Comparison of ENCODE assay signal across 8 mouse cellular contexts in genomic region chr2:46443061-46443685, GRCm38 (mm10).
DNase-seq lines count a peak whose midpoint lies in the region; ATAC-seq and TF ChIP-seq lines count a peak whose summit lies in the region.

No protein-coding gene starts in this region.

- peak; percentile 27 to 37; a peak in 3 of 4 replicates for TF ChIP-seq EP300 in MEL (IDR thresholded peaks at IDR 0.05; ENCODE audit: low read depth in 1 of 2, low read length in 2 of 2)

- no peaks in the 10 kb centered on the region for H3K9me3 ChIP-seq in MEL (replicated peaks; ENCODE audit: insufficient read depth, low read length)
- H3K9me3 ChIP-seq in lung, embryonic 16.5 days (ENCODE audit: control insufficient read depth, low read length) = no peaks in the 10 kb centered on the region

- no peak for TF ChIP-seq CTCF in MEL (IDR thresholded peaks at IDR 0.05 in 2 of 3, conservative IDR thresholded peaks at IDR 0.05 in 1 of 3; ENCODE audit: control insufficient read depth in 1 of 3, insufficient read depth in 1 of 3, low read depth in 2 of 3, low read length in 3 of 3, poor library complexity in 1 of 3, severe bottlenecking in 1 of 3)
- TF ChIP-seq CTCF in bone marrow macrophage, adult 2 months (IDR thresholded peaks at IDR 0.05; ENCODE audit: low read depth, low read length) = no peak

- peak overlapping the region; percentile 59 for H3K9ac ChIP-seq in MEL (ENCODE audit: control insufficient read depth, low read depth, low read length, poor library complexity, severe bottlenecking)
- peak overlapping the region; percentile 3; the same call in 1 of the 2 replicates for H3K9ac ChIP-seq in lung, embryonic 16.5 days (ENCODE audit: low read length)

- ATAC-seq in lung, embryonic 16.5 days (ENCODE audit: low read depth) = peak; percentile 92

- no peak for TF ChIP-seq POLR2A in MEL (IDR thresholded peaks at IDR 0.05; ENCODE audit: control insufficient read depth in 1 of 2, insufficient read depth in 1 of 2, low read depth in 1 of 2, low read length in 2 of 2, poor library complexity in 1 of 2)
- no peak for TF ChIP-seq POLR2A in bone marrow macrophage, adult 2 months (IDR thresholded peaks at IDR 0.05; ENCODE audit: borderline replicate concordance, low read depth, low read length)

- 7% methylated on average over 6 of the region's 6 CpGs for WGBS in lung, embryonic 16.5 days

- peak overlapping the region; percentile 24 for H3K4me2 ChIP-seq in lung, embryonic 16.5 days (ENCODE audit: low read depth, low read length)

- H3K4me1 ChIP-seq in MEL (ENCODE audit: control insufficient read depth in 1 of 2, insufficient read depth in 2 of 2, low read length in 2 of 2) = peaks cover 2 to 9% of the 10 kb centered on the region in 2 experiments; a peak in 3 of 4 replicates
- peaks cover 24% of the 10 kb centered on the region for H3K4me1 ChIP-seq in bone marrow macrophage, adult 2 months (ENCODE audit: control insufficient read depth, insufficient read depth, low read length)
- H3K4me1 ChIP-seq in lung, embryonic 16.5 days (replicated peaks; ENCODE audit: control insufficient read depth, insufficient read depth, low read length) = peaks cover 28% of the 10 kb centered on the region

- peak overlapping the region; percentile 29 to 41 for H3K4me3 ChIP-seq in MEL (ENCODE audit: control insufficient read depth in 1 of 2, insufficient read depth in 1 of 2, low read depth in 2 of 2, low read length in 2 of 2)
- no peak overlapping the region for H3K4me3 ChIP-seq in bone marrow macrophage, adult 2 months (ENCODE audit: insufficient read depth, low read length)
- peak overlapping the region; percentile 3; the same call in 1 of the 2 replicates for H3K4me3 ChIP-seq in lung, embryonic 16.5 days (ENCODE audit: low read length)

- no peaks in the 10 kb centered on the region for H3K79me2 ChIP-seq in MEL (ENCODE audit: control insufficient read depth, insufficient read depth, low read length, poor library complexity)

- peak; percentile 76 for DNase-seq in MEL (ENCODE audit: low read depth, low spot score)
- DNase-seq in heart, adult 18-20 months = peak; percentile 62 to 68
- DNase-seq in kidney, adult 11 months = peak; percentile 27
- DNase-seq in ovary, postnatal 36 days (ENCODE audit: low spot score) = peak; percentile 41
- DNase-seq in cerebellum, postnatal 4 days (ENCODE audit: low spot score in 2 of 2) = no peak
- no peak for DNase-seq in cerebellum, postnatal 25 days

- no peaks in the 10 kb centered on the region for H3K27me3 ChIP-seq in MEL (ENCODE audit: control insufficient read depth in 1 of 2, insufficient read depth in 2 of 2, low read length in 2 of 2)
- H3K27me3 ChIP-seq in lung, embryonic 16.5 days (ENCODE audit: control insufficient read depth, insufficient read depth, low read depth, low read length) = no peaks in the 10 kb centered on the region

- peak overlapping the region; percentile 68 for H3K27ac ChIP-seq in MEL (ENCODE audit: control insufficient read depth, low read depth, low read length)
- peak overlapping the region; percentile 95 for H3K27ac ChIP-seq in bone marrow macrophage, adult 2 months (ENCODE audit: insufficient read depth, low read depth, low read length)
- peak overlapping the region; percentile 89 for H3K27ac ChIP-seq in lung, embryonic 16.5 days (ENCODE audit: low read length)

- peaks cover 0 to 10% of the 10 kb centered on the region in 2 experiments; a peak in 2 of 4 replicates for H3K36me3 ChIP-seq in MEL (ENCODE audit: control insufficient read depth in 1 of 2, insufficient read depth in 2 of 2, low read length in 2 of 2)
- no peaks in the 10 kb centered on the region for H3K36me3 ChIP-seq in lung, embryonic 16.5 days (ENCODE audit: control insufficient read depth, insufficient read depth, low read length)

- TF ChIP-seq RAD21 in MEL (IDR thresholded peaks at IDR 0.05; ENCODE audit: low read depth, low read length) = no peak; the same call in 1 of the 2 replicates

TF ChIP-seq in MEL, 35 proteins besides CTCF, POLR2A, EP300 and RAD21:
- TF ChIP-seq KAT2A (conservative IDR thresholded peaks at IDR 0.05; ENCODE audit: low read depth, low read length) (no peak), CHD1 (IDR thresholded peaks at IDR 0.05; ENCODE audit: low read depth, low read length) (no peak), POLR2AphosphoS2 (IDR thresholded peaks at IDR 0.05; ENCODE audit: low read length) (no peak), POLR2AphosphoS5 (IDR thresholded peaks at IDR 0.05; ENCODE audit: borderline replicate concordance, low read depth, low read length) (no peak), ZKSCAN1 (IDR thresholded peaks at IDR 0.05; ENCODE audit: low read depth, low read length) (no peak), TBP (IDR thresholded peaks at IDR 0.05; ENCODE audit: low read depth, low read length) (0 out of 2 replicates have a peak, but pooled peaks have one; percentile 52), SIN3A (IDR thresholded peaks at IDR 0.05; ENCODE audit: low read length) (0 out of 2 replicates have a peak, but pooled peaks have one; percentile 10), ELF1 (IDR thresholded peaks at IDR 0.05; ENCODE audit: low read depth, low read length) (no peak), MYC (IDR thresholded peaks at IDR 0.05; ENCODE audit: low read depth, low read length) (0 out of 2 replicates have a peak, but pooled peaks have one; percentile 9), CHD2 (IDR thresholded peaks at IDR 0.05; ENCODE audit: low read length) (no peak), TCF12 (IDR thresholded peaks at IDR 0.05; ENCODE audit: low read depth, low read length) (no peak), MAFK (IDR thresholded peaks at IDR 0.05; ENCODE audit: borderline replicate concordance, low read depth, low read length) (peak; percentile 29; the same call in 1 of the 2 replicates), GABPA (IDR thresholded peaks at IDR 0.05; ENCODE audit: low read depth, low read length) (no peak), MYB (IDR thresholded peaks at IDR 0.05; ENCODE audit: low read depth, low read length) (no peak), NELFE (IDR thresholded peaks at IDR 0.05; ENCODE audit: low read depth, low read length) (no peak), MEF2A (IDR thresholded peaks at IDR 0.05; ENCODE audit: extremely low read depth, insufficient replicate concordance, low read depth, low read length, poor library complexity, severe bottlenecking) (no peak), NRF1 (IDR thresholded peaks at IDR 0.05; ENCODE audit: insufficient read depth, low read depth, low read length, poor library complexity, severe bottlenecking) (no peak), MAX (IDR thresholded peaks at IDR 0.05; ENCODE audit: low read length) (no peak), TAL1 (IDR thresholded peaks at IDR 0.05; ENCODE audit: low read length) (no peak), ZMIZ1 (IDR thresholded peaks at IDR 0.05; ENCODE audit: low read depth, low read length) (no peak), USF1 (IDR thresholded peaks at IDR 0.05; ENCODE audit: low read depth, low read length) (no peak), ZNF384 (IDR thresholded peaks at IDR 0.05; ENCODE audit: low read depth, low read length) (no peak), USF2 (IDR thresholded peaks at IDR 0.05; ENCODE audit: borderline replicate concordance in 1 of 2, insufficient read depth in 1 of 2, low read depth in 1 of 2, low read length in 2 of 2) (no peak), MAZ (IDR thresholded peaks at IDR 0.05; ENCODE audit: low read depth, low read length) (no peak), MXI1 (IDR thresholded peaks at IDR 0.05; ENCODE audit: low read depth, low read length) (no peak; the same call in 1 of the 2 replicates), ZC3H11A (IDR thresholded peaks at IDR 0.05; ENCODE audit: low read depth, low read length) (0 out of 2 replicates have a peak, but pooled peaks have one; percentile 10), BHLHE40 (IDR thresholded peaks at IDR 0.05; ENCODE audit: borderline replicate concordance, low read depth, low read length) (no peak), GATA1 (IDR thresholded peaks at IDR 0.05; ENCODE audit: low read depth, low read length) (peak; percentile 53), UBTF (IDR thresholded peaks at IDR 0.05; ENCODE audit: borderline replicate concordance, insufficient read depth, low read depth, low read length) (no peak), E2F4 (IDR thresholded peaks at IDR 0.05; ENCODE audit: borderline replicate concordance, low read depth, low read length) (no peak), RCOR1 (IDR thresholded peaks at IDR 0.05; ENCODE audit: low read depth, low read length) (peak; percentile 53; the same call in 1 of the 2 replicates), HCFC1 (IDR thresholded peaks at IDR 0.05; ENCODE audit: low read depth, low read length) (no peak), SMC3 (IDR thresholded peaks at IDR 0.05; ENCODE audit: low read depth, low read length) (no peak; the same call in 1 of the 2 replicates), ETS1 (IDR thresholded peaks at IDR 0.05; ENCODE audit: low read depth, low read length) (peak; percentile 40; the same call in 1 of the 2 replicates), JUND (IDR thresholded peaks at IDR 0.05; ENCODE audit: low read depth, low read length) (no peak)

Comparison
In these comparisons a context has a peak if more than half of its experiments do, and no peak if none do; other contexts are left out.
1. DNase-seq: peak in MEL (single experiment), heart, adult 18-20 months (2 of 2), kidney, adult 11 months (single experiment) and ovary, postnatal 36 days (single experiment); none in cerebellum, postnatal 4 days (0 of 2) and cerebellum, postnatal 25 days (0 of 2).
2. Peak in every context shown above with its lines, with median percentiles within 50 percentile points of each other: H3K27ac ChIP-seq.